Mouse (Mus musculus): ENCODE measurements around the gene Macc1.

DNA sequence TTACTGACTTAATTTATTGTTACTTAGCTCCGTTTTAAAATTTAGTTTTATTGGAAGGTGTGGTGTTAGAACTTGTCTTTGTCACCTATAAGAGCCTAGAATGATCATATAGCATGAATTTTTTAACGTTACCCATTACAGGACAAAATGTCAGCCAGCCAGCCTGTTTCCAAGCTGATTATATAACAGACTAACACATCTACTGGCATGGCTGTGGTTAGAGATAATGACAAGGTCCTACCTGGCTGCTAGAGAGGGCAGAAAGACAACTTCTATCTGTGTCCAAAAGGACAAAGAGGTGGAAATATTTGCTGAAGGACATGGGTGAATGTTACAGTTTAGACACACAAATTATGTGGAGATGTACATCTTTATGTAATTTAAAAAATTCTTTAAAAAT is 101.8 kb downstream of the Macc1 start:
- no peak for TF ChIP-seq POLR2A (IDR thresholded peaks at IDR 0.05; ENCODE audit: low read depth, low read length)
- no peak for TF ChIP-seq CTCF (IDR thresholded peaks at IDR 0.05; ENCODE audit: extremely low read depth, insufficient read depth, insufficient read length, insufficient replicate concordance)

Data from spleen, adult 2 months (tissue).